Mouse (Mus musculus) stomach, embryonic 16.5 days (tissue): ENCODE results near the gene Nup205. TPM values are rescaled to one million over a fixed set of nuclear protein-coding genes. Genes with fewer than 3 reads are reported as not detected.

Source experiments
- ATAC-seq: fragments of 200-750 bp; cut with Nextera tagmentation; 2 replicates; pipeline ENCODE4 v1.8.0; 2017; ENCODE audit warnings: moderate number of reproducible peaks, moderate TSS enrichment; ENCODE audit not compliant: insufficient read depth, low FRiP score
- H3K27ac ChIP-seq: fragments of 300-500 bp; sonication (generic); 2 replicates; pipeline ENCODE4 v1.5.1; 2014; ENCODE audit warnings: low read length
- H3K27me3 ChIP-seq: fragments of 300-500 bp; sonication (generic); 2 replicates; pipeline ENCODE4 v1.6.1; 2014; ENCODE audit warnings: low read length, control low read depth, mixed read lengths; ENCODE audit not compliant: control insufficient read depth, insufficient read depth
- H3K36me3 ChIP-seq: fragments of 300-500 bp; sonication (generic); 2 replicates; pipeline ENCODE4 v1.6.1; 2014; ENCODE audit warnings: low read length; ENCODE audit not compliant: control insufficient read depth, insufficient read depth
- H3K4me1 ChIP-seq: fragments of 300-500 bp; sonication (generic); 2 replicates; pipeline ENCODE4 v1.6.1; 2014; ENCODE audit warnings: low read length, control low read depth, mixed read lengths; ENCODE audit not compliant: control insufficient read depth, insufficient read depth
- H3K4me2 ChIP-seq: fragments of 300-500 bp; sonication (generic); 2 replicates; pipeline ENCODE4 v1.6.1; 2014; ENCODE audit warnings: low read depth, low read length, mixed read lengths
- H3K4me3 ChIP-seq: fragments of 300-500 bp; sonication (generic); replicated peaks from 2 replicates; pipeline ENCODE4 v1.5.1; 2014; ENCODE audit warnings: mild to moderate bottlenecking, low read length
- H3K9ac ChIP-seq: fragments of 300-500 bp; sonication (generic); 2 replicates; pipeline ENCODE4 v1.6.1; 2014; ENCODE audit warnings: low read length
- H3K9me3 ChIP-seq: fragments of 300-500 bp; sonication (generic); replicated peaks from 2 replicates; pipeline ENCODE4 v1.6.1; 2016; ENCODE audit warnings: low read length, control low read depth; ENCODE audit not compliant: control insufficient read depth
- WGBS: fragments of 180-500 bp; shearing (Covaris S2); extraction: QIAGEN DNeasy Blood & Tissue Kit; methylation state at CpG from one replicate; pipeline ENCODE4 v1.1.7; 2014; 5-methylcytosine and 5-hydroxymethylcytosine counted together
- polyA plus RNA-seq: library from polyadenylated mRNA; unstranded; fragments of >200 nt; fragmentation: Nextera tagmentation; extraction: Ambion mirVana; gene quantifications from 2 replicates; pipeline ENCODE4 v1.2.1, GENCODE M21; 2015

The Nup205 gene
- polyA plus RNA-seq, 1 experiment from 2014 or later, result 30.8 TPM

- Histone ChIP-seq H3K9me3 (no peaks in the 10 kb centered on the region), H3K4me1 (no peaks in the 10 kb centered on the region), H3K4me3 (no peak overlapping the region), H3K9ac (no peak overlapping the region), H3K4me2 (no peak overlapping the region), H3K36me3 (peaks cover 26% of the 10 kb centered on the region), H3K27me3 (no peaks in the 10 kb centered on the region), H3K27ac (no peak overlapping the region)
- 92% methylated on average over 1 of the region's 1 CpGs for WGBS
- no peak for ATAC-seq
Measured at GRCm38 (mm10) chr6:35229415-35229814, 52.2 kb downstream of the Nup205 start.

DNA sequence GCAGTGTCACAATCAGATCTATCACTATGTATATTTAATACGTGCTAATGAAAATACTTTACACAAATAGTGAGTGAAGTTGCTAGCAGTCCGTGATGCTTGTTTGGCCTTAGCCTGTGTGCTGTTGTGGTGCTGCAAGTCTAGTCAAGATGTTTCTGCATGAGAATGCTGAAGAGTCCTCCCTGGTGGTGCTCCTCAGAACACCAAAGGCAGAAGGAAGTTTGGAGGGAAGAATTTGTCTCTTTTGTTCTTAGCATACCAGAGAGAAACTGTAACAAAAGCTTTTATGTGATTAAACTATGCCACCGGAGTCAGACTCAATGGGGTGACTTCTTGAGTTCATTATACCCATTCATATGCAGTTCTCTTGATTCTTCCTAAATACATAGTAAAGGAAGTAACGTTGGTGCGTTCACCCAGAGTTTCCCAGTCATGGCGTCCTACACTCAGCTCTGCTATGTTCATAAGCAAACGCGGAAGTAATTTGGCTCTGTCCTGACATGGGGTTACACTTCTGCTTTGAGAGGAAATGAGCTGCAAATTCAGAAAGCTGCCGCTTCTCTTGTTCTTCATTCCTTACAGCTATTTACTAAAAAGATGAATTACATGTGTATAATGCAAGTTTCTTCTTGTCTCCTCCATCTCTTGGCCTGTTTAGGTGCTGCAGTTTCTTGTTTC lies 59.0 kb downstream of the Nup205 start:
- Histone ChIP-seq H3K36me3 (peaks cover 31% of the 10 kb centered on the region), H3K4me1 (no peaks in the 10 kb centered on the region), H3K27ac (no peak overlapping the region), H3K4me3 (no peak overlapping the region), H3K9me3 (no peaks in the 10 kb centered on the region), H3K27me3 (no peaks in the 10 kb centered on the region), H3K4me2 (no peak overlapping the region), H3K9ac (no peak overlapping the region)
- whole genome bisulfite sequencing, result 84% methylated on average over 9 of the region's 9 CpGs
- ATAC-seq, result no peak

DNA sequence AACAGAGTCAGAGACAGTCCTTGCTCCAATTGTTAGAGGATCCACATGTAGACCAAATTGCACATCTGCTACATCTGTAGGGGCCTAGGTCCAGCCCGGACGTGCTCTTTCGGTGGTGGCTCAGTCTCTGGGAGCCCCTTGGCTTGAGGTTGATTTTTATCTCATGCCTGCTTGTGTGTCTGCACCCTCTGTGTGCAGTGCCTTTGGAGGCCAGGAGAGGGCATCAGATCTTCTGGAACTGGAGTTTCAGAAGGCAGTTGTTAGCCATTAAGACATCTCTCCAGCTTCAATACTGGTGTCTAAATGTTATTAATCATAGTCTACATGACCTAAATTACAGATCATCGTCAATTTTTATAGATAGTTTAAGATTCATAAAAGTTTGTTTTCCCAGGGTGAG lies 66.0 kb downstream of the Nup205 start:
- H3K4me2 ChIP-seq, result no peak overlapping the region
- peaks cover 33% of the 10 kb centered on the region for H3K36me3 ChIP-seq
- H3K27ac ChIP-seq, result no peak overlapping the region
- no peak overlapping the region for H3K4me3 ChIP-seq
- H3K9ac ChIP-seq, result no peak overlapping the region
- no peak for ATAC-seq
- WGBS, result 96% methylated on average over 4 of the region's 4 CpGs
- H3K4me1 ChIP-seq, result 0 out of 2 replicates have a peak, but pooled peaks cover 5% of the 10 kb centered on the region
- no peaks in the 10 kb centered on the region for H3K27me3 ChIP-seq
- no peaks in the 10 kb centered on the region; the same call in 1 of the 2 replicates for H3K9me3 ChIP-seq

DNA sequence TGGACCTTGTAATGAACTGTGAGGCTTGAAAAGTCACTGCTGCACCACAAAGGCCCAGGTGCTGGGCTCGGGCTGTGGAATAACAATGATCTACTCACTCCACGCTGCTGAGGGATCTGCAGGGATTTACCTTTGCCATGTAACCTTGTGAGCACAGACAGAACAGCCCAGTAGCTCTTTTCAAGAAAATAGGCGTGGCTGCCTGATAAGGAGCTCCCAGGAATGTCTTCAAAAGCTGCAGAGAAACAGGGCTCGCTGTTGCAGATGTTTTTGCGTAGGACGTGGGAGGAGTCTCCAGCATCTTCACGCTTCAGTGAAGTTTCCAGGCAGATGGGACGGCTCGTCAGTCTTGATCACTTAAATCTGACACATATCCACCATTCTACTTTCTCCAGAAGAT lies 66.8 kb downstream of the Nup205 start:
- no peak overlapping the region for H3K9ac ChIP-seq
- peaks cover 33% of the 10 kb centered on the region for H3K36me3 ChIP-seq
- H3K4me3 ChIP-seq, result no peak overlapping the region
- no peak overlapping the region for H3K27ac ChIP-seq
- no peaks in the 10 kb centered on the region; the same call in 1 of the 2 replicates for H3K9me3 ChIP-seq
- 0 out of 2 replicates have a peak, but pooled peaks cover 5% of the 10 kb centered on the region for H3K4me1 ChIP-seq
- no peak for ATAC-seq
- WGBS, result 75% methylated on average over 9 of the region's 9 CpGs
- H3K27me3 ChIP-seq, result no peaks in the 10 kb centered on the region
- H3K4me2 ChIP-seq, result no peak overlapping the region

DNA sequence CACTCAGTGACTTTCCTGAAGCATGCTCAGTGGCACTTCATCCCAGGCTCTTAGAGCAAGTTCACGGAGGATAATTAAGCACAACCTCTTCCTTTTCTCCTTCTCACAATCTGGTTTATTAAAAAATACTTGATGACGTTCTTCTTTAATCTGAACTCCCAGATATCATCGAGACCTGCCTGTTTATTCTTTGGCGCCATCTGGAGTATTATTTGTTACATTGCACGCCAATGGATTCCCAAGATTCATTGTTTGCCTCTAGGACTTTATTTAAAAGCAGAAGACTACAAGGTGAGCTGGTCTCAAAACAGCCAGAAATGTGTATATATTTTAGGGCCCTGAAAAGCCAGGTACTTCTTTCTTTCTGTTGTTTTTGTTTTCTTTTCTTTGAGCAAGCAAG lies 67.9 kb downstream of the Nup205 start:
- Histone ChIP-seq H3K4me2 (no peak overlapping the region), H3K9me3 (no peaks in the 10 kb centered on the region; the same call in 1 of the 2 replicates), H3K4me1 (0 out of 2 replicates have a peak, but pooled peaks cover 5% of the 10 kb centered on the region), H3K36me3 (peaks cover 33% of the 10 kb centered on the region), H3K27me3 (no peaks in the 10 kb centered on the region), H3K27ac (no peak overlapping the region), H3K4me3 (no peak overlapping the region), H3K9ac (no peak overlapping the region)
- 54% methylated on average over 5 of the region's 5 CpGs for WGBS
- ATAC-seq, result no peak

DNA sequence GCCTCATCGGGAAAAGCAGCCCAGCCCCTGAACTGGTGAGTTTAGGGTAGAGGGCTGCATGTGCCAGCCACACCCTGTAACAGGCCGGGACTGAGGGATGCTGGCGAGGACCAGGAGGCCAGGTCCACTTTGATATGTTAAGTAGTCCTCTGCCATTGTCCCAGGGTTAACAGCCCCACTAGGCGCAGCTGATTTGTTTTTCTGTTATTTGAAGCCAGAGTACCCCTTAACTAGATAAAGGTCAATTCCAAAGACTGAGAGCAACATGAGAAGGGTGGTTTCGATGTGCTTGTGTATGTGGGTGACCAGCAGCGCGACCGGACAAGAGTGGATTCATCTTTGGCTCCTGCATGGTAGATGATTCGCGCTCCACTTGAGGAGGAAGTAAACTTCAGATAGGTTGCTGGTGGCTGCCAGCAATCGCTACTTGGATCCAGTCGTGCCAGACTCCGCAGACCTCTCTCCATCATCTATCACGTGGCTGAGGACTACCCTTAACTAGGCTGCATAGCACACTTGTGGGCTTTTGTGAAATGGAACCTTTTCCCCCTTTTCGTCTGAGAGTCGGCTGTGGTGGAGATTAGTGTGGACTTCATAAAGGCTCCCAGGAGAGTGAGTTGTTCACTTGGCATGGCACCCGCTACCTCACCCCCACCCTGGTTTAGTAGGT lies 74.7 kb downstream of the Nup205 start:
- WGBS, result 72% methylated on average over 17 of the region's 17 CpGs
- H3K27ac ChIP-seq, result no peak overlapping the region
- H3K27me3 ChIP-seq, result no peaks in the 10 kb centered on the region
- H3K36me3 ChIP-seq, result no peaks in the 10 kb centered on the region
- H3K4me3 ChIP-seq, result peak overlapping the region; percentile 80
- H3K4me2 ChIP-seq, result peak overlapping the region; percentile 63
- ATAC-seq, result peak; percentile 4; the same call in 1 of the 2 replicates
- H3K9ac ChIP-seq, result peak overlapping the region; percentile 53
- H3K9me3 ChIP-seq, result no peaks in the 10 kb centered on the region
- H3K4me1 ChIP-seq, result peaks cover 33% of the 10 kb centered on the region

DNA sequence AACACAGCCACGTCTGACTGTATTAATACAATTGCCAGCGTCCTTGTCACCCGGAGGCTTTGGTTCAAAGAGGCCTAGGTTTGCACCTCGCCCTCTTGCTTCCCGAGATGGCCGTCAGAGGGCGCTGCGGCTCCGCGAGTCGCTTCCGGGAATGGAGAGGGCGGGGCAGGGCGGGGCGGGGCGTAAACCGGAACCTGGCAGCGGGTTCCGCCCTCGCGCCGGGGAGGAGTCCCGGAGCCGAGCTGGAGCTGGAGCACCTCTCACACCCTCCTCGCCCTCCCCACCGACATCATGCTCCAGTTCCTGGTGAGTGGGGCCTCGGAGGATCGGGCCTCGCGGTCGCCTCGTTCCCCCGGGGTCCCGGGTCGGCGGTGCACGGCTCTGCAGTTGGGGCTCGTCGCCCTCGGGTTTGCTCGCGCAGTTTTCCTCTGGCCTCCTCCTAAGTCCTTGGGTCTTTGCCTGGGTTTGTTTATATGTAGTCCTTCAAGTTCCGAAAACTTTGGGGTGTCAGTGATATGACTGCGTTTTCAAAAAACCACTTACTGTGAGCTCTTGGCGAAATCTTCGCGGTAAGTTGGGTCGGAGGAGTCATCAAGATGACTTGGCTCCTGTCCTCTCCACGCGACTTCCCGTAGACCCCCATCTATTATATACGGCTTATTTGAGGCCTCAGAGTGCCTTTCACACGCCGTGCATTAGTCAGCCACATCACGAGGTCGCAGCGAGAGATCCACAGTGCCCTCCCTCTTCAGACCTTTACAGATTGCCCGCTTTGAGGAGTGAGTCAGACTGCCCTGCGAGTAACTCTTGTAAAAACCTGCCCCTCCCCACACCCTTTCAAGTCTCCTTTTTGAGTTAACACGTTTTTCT lies 75.5 kb downstream of the Nup205 start:
- no peaks in the 10 kb centered on the region for H3K27me3 ChIP-seq

DNA sequence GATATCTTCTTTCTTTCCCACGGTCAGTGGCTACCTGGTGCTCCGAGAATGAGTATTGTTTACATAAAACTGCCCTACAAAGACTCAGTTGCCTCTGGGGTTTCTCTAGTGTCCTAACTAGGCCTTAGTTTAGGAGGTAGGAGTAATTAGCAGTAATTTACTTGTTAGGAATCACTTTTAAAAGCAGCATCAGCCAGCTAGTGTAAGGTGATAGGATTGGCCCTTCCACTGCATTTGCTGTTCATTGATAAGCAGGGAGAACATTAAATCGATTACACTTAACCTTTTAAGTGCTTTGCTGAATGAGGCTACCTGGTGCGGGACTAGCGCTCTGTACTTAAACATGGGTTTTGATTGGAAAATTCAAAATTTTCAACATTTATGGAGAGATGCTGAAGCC lies 76.3 kb downstream of the Nup205 start:
- Histone ChIP-seq H3K4me2 (peak overlapping the region; percentile 63), H3K27me3 (no peaks in the 10 kb centered on the region), H3K9ac (peak overlapping the region; percentile 88), H3K27ac (peak overlapping the region; percentile 94), H3K36me3 (no peaks in the 10 kb centered on the region), H3K4me3 (peak overlapping the region; percentile 80), H3K4me1 (peaks cover 38% of the 10 kb centered on the region), H3K9me3 (no peaks in the 10 kb centered on the region)
- no peak for ATAC-seq
- 36% methylated on average over 5 of the region's 5 CpGs for WGBS

More for the DNA sequence above, 75.5 kb downstream of the Nup205 start:
- peak; percentile 93 for ATAC-seq
- peak overlapping the region; percentile 80 for H3K4me3 ChIP-seq
- H3K9me3 ChIP-seq, result no peaks in the 10 kb centered on the region
- peak overlapping the region; percentile 88 for H3K9ac ChIP-seq
- H3K27ac ChIP-seq, result peak overlapping the region; percentile 94
- under 1% methylated on average over 60 of the region's 60 CpGs for WGBS
- peaks cover 38% of the 10 kb centered on the region for H3K4me1 ChIP-seq
- no peaks in the 10 kb centered on the region for H3K36me3 ChIP-seq
- peak overlapping the region; percentile 63 for H3K4me2 ChIP-seq
